Mouse (Mus musculus): Measurements from ENCODE around the gene Itih2.
A peak's percentile ranks its signal among the peaks of the same experiment; 100 is the strongest.

The Itih2 gene

GRCm38 (mm10) chr2:10131296-10131695 is at the start of gene Itih2:
Gene Itih2, minus strand, starts transcription at chr2:10131396.
- DNase-seq = no peak

DNA sequence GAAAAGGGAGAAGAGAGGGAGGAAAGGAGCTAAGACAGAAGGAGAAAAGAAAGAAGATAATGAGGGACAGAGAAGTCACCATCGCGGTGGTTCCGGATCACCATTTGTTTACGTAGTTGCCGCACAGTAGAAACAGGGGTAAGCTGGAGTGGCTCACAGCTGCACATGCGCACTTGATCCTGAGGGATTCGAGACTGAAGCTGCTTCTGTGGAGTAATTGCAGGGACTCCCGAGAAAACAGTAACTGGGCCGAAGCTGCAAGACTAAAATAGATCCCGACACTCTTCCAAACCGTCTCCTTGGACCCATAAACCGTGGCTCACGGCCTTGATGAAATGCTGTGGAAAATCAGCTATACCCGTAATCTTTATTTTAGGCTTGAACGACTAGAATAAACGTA is 38.8 kb upstream of the Itih2 start:
- DNase-seq = peak; percentile 91

DNA sequence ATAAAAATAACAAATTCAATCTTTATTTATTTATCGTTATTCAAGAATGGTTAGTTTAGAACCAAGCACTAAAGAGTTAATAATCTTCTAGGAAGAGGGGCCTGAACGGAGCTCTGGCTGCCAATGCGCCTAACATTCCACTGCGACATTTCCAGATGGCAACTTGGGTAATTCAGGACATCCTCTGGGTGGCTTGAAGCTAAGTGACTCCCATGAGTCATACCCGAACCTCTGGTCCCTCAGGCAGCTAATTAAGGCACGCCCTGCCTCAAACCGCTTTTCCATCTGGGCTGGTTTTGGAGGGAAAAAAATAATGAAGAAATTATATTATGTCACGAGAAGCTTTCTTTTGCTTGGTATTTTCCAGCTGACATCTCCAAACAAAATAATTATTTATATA is 36.8 kb upstream of the Itih2 start:
- DNase-seq = peak; percentile 96

DNA sequence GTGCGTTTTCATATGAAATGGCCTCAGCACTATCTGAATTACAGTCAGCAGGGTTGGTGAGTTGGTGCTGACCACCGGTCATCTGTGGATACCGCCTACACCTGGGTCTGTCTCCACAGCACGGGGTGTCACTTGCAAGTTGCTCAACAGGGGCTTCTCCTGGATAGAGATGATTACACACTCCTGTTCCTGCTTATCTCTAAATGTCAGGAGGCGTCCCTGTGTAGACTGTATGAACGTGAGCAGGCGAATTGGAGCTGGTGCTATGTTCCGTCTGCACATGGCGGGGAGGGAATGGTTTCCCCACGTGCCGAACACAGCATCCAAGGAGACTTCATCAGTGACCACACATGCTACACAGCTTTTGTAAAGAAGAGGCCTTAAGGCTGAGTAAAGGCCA is 36.1 kb upstream of the Itih2 start:
- DNase-seq = no peak

- DNase-seq = no peak
Observed at GRCm38 (mm10) chr2:10166635-10167034, 35.4 kb upstream of the Itih2 start.

DNA sequence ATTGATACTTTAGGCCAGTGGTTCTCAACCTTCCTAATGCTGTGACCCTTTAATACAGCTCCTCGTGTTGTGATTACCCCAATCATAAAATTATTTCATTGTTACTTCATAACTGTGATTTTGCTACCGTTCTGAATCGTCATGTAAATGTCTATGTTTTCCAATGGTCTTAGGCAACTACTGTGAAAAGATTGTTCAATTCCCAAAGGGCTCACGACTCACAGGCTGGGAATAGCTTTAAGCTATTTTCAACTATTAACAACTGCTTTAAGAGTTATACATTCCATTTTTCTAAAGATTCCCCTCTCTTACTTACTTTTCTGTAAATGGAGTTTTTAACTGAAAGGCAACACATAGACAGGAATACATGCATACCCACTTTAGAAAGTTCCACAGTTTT is 30.8 kb upstream of the Itih2 start:
- DNase-seq = no peak

- peak; percentile 88 for DNase-seq
Observed at GRCm38 (mm10) chr2:10157184-10157583, 26.0 kb upstream of the Itih2 start.

- DNase-seq = peak; percentile 97
Observed at GRCm38 (mm10) chr2:10153201-10154075, 22.2 kb upstream of the Itih2 start, which contains the start of gene Itih5. Gene Itih5, plus strand, starts transcription at chr2:10153571.

GRCm38 (mm10) chr2:10152590-10152989 is 21.4 kb upstream of the Itih2 start:
- peak; percentile 81 for DNase-seq

GRCm38 (mm10) chr2:10147176-10147575 is 16.0 kb upstream of the Itih2 start:
- DNase-seq = peak; percentile 88

DNA sequence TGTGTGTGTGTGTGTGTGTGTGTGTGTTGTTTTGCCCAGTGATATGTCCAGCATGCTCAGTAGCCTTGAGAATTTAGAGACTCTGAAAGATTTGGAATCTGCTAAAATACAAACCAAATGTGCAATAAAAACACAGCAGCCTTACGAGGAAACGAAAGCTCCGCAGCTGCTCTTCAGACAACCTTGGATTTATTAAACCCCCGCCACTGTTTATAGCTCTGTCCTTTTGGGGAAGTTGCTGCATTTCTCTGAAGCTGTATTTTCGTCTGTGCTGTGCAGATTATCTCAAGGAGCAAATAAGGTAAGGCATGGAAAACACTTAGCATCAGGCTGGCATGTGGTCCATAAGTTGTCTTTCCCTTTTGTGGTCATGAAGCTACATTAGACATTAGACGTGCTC is 14.3 kb upstream of the Itih2 start:
- DNase-seq = peak; percentile 22

- DNase-seq = peak; percentile 97
Observed at GRCm38 (mm10) chr2:10142472-10143454, 11.6 kb upstream of the Itih2 start.

DNA sequence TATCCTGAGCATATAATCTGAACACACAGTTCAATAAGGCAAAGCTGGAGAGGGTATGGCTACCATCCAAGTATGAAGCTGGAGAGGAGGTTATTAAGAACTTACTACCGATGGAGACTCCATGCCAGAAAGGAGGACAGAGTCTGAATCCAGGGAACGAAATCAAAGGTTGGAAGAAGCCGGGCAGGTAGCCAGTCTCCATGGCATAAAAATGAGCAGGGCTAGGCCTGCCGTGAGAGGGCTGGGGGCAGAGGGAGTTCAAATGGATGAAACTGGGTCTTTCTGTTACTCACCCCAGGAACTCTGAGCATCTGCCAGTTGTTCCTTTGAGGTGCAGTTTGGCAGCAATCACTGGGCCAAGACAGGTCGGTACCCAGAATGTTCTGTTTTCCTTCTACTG is 9.3 kb upstream of the Itih2 start:
- DNase-seq = peak; percentile 57

GRCm38 (mm10) chr2:10137320-10137719 is 6.1 kb upstream of the Itih2 start:
- DNase-seq = no peak

DNA sequence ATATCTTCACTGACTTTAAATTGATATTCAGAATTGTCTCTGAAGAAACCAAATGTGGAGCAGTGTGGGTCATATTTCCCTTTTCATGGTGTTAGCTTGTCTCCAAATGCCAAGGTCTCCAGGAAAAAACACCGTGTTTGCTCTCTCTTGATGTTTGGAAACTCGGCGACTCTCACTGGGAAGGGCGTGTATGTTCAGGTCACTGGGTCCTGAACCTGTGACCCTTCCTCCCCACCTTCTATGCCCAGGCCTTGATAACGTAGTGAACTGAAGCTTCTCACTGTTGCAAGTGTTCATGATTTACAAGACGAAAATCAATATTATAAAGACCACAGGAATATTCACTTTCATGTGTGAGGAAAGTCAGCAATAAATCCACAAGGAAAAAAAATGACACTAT is 2.7 kb upstream of the Itih2 start:
- DNase-seq = no peak

DNA sequence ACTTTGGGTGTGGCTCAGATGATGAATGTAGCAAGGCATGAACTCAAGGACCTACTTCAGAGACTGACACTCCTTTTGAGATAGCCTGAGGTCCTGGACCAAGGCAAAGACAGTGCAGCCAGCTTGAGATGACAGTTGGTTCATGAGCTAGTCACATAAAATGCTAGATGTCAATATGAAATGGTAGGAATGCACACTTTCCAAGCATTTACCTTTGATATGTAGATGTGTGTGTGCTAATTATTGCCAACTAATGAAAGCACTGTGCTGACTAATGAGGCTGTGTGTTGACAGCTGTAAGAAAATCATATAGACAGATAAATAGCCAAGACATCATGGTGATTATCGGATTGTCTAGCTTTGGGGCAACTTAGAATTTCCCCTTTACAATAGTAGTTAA is 932 bp upstream of the Itih2 start:
- no peak for DNase-seq

DNA sequence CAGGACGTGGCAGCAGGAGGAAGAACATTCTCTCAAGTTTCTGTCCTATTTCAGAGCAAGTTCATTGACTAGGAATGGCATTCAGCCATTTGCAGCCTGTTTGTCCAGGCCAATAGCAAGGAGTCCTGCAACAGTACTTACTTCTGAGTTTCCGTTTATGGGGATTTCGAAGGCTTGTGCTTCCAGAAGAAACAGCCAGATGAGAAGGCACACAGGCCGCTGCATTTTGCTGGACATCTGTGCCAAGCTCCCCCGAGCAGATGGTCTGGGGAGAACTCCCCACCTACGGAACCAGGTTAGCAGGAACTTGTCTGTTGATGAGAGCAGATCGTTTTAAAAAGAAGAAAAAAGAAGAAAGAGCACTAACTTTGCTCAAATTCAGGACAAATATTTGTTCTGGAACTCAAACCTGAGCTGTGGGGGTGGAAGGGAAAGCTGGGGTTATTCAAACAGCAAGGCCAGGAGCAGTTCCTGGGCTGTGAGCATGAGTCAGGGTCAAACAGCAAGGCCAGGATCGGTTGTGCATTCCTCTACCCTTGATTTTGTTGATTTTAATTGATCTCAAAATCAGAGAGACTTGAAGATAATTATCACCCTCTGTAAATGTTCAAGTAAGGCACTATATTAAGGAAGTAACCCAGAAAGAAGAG is 730 bp downstream of the Itih2 start:
- peak; percentile 88 for DNase-seq

GRCm38 (mm10) chr2:10128571-10128970 is 2.6 kb downstream of the Itih2 start:
- no peak for DNase-seq

DNA sequence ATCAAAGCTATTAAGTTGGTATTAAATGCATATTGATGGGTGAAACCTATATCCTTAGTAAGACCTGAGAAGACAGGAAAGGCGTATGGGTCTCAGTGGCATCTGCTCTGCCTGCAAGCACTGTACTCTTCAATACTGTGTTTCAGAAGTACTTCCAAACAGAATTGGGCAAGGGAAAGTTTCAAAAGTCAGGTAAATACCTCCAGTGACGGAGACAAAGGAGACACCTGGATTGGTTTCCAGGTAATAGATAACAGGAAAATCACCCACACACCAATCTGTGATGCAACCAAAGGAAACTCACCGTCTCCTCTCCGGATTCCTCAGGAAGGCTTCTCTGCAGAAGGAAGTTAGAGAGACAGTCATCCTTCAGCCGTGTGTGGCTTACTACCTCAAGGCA is 3.7 kb downstream of the Itih2 start:
- DNase-seq = no peak

DNA sequence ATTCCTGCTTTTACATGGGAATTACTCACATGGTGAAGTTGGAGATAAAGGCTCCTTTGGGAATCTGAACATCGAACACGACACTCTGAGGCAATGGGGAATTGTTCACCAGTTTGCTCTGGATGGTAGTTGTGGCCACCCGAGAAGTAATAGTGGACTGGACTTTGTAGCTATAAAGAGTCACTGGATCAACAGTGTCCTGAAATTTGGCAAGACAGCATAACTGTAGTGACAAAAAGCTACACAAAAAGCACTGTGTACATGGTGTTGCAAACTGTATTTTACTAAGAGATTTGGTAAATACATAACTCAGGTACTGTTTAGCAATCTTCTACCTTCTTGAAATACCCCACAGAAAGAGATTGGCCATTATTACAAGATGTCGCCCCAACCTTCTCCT is 5.1 kb downstream of the Itih2 start:
- DNase-seq = no peak

DNA sequence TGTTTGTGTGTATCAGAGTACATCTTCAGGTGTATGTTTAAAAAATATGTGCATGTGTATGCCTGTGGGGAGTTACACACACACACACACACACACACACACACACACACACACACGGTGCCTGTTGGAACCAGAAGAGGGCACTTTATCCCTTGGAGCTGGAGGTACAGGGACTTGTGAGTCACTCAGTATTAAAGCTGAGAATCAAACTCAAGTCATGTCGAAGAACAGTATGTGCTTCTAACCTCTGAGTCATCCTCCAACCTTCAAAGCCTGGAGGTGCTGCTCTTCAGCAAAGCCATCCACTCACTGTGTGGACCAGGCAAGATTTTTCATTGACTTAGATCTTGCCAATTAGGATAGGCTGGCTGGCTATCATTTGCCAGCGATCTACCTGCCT is 9.4 kb downstream of the Itih2 start:
- DNase-seq = no peak

DNA sequence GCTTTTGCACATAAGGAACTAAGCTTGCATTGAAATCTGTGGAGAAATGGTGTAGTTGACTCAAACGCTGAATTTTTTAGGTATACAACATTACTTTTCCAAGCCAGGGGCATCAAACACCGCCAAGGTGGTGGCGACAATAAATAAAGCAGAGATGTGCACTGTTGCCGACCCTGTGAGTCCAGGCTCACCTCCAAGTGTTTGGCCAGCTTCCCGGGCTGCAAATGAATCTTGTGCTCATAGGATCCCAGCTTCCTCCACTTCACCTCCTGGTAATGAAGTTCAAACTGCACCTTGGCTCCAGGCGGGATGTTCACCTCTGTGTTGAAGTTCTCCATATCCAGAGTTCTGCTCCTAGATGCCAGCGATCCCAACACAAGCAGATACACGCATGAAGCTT is 11.9 kb downstream of the Itih2 start:
- DNase-seq = peak; percentile 51

GRCm38 (mm10) chr2:10118751-10119150 is 12.4 kb downstream of the Itih2 start:
- DNase-seq = peak; percentile 57
